Mouse (Mus musculus): ENCODE data around the gene Set. TPM values are rescaled to one million over a fixed set of nuclear protein-coding genes. Genes with fewer than 3 reads are reported as not detected.

Set gene
- polyA plus RNA-seq (2015; fragmentation: Illumina TruSeq; extraction: RNeasy Lipid Tissue Mini Kit (QIAGEN cat#74804); ENCODE audit: low read depth, low replicate concordance) = 242 TPM

DNA sequence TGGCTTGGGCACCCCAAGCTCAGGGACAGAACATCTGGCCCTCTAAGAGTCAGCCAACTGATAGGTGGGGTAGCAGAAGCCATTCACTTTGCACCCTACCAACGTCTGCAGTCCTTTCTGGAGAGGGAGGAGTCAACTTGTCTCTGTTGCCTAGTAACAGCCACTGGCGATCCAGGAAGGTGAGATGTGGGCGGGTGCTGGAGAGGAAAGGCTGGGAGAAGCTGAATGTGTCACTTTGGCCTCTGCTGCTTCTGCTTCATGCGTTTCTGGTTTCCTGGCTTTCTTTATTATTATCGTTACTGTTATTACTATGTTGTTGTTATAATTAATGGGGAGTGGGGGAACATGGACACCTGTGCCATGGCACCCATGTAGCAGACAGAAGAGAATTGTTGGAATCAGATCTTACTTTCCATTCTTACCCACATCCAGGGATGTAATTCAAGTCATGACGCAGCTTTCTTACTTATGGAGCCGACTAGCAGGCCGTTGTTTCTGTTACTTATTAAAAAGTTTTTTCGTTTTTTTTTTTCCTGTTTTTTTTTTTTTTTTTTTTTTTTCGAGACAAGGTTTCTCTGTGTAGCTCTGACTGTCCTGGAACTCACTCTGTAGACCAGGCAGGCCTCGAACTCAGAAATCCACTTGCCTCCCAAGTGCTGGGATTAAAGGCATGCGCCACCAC, at the start of gene Set:
Gene Set, plus strand, starts transcription at position 156 of the 682 bp plus-strand sequence.

DNA sequence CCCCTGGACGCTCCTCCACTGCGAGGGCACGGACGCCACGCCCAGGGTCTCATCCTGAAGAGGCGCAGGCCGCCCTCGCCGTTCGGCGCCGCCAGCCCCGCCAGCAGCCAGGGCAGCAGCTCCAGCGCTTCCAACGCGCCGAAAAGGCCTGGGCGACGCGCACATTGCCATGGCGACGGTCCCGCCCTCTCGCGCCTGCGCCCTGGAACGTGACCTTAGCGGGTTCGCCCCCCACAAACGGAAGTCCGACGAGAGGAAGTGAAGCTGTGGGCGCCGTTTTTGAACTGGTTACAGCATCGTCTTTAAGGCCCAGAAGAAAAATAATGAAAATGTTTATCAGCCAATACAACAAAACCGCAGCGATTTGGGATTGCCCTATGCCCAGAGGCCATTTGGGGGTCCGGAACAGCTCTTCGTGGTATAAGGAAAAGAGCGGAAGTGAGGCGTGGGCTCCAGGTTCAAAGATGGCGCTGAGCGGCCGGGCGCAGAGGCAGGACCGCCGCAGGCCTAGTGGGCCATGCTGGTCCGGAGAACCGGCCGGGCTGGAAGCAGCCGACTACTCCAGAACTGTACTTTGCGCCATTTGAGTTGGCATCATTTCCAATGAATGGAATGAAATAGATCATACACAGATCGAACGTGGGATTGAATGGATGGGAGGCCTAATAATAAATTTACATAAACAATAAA, 8.3 kb upstream of the Set start, which contains the start of gene Wdr34:
Gene Wdr34, minus strand, starts transcription at position 183 of the 690 bp plus-strand sequence.

DNA sequence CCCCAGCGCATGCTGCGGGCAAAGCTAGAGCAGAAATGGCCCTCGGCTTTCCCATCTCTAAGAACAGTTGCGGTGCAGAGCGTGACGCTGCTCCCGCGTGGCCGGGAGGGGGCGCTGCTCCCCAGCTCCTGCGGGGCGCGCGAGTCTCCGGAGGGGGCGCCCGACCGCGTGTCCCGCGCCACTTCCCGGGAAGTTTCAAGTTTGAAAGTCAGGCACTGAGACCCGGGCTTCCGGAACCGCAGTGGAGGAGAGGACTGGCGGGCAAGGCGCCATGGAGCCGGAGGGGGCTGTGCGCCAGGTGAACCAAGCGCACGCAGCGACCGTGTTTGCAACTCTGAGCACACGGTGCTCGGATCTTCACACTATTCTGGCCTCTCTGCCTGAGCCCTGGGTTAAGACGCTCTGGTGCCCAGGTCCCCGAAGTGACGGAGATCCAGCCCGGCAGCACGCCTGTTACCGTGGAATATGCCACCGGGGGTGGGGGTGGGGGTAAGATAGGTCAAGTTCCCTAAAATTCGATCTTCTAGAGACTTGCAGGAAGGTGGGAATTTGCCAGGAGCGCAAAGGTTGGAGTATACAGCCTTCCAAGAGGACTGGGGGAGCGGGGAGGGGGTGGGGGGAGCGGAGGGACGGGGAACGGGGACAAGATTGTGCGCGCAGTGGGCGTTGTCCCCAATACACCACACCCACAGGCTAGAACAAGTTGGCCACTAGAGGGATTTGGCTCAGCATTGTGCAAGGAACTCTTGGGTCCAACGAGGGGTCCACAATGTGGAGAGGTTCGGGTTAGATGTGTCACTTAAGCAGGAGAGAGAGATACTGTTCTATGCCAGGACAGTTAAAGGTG, 20.5 kb downstream of the Set start, which contains the start of gene Pkn3:
Gene Pkn3, plus strand, starts transcription at position 183 of the 847 bp plus-strand sequence.

DNA sequence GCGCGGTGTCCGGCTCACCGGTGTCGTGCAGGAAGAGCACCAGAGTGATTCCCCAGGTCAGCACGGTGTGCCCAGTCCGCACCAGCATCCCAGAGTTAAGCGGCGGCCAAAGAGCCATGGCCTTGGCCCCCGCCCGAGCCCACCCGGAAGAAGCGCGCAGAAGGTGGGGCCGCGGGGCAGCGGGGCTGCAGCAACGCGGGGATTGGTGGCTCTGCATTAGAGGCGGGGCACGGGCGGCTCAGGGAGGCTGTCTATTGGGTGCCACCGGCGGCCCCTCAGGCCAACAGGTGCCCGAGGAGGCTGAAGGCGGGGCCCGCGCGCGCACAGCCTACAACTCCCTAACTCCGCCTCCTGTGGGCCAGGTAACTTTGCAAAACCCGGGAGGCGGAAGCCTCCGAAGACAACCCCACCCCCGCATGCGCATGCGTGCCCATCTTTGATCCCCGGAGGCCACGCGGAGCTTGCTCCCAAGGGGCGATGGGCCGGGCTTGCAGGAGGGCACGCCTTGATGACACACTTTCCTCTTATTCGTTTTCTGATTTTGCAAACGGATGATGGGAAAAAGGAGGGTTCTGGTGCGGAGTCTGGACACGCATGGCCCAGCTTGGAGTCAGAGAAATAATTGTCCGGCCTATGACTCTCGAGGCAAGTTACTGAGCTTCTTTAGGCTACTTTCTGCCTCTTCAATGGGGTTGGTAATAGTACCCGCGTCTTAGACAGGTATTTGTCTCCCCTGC, 36.5 kb downstream of the Set start, which contains the start of gene Zdhhc12:
Gene Zdhhc12, minus strand, starts transcription at position 178 of the 737 bp plus-strand sequence.

Other genes with a start within 250 kb of the Set start
- 79.5 TPM for gene Urm1, start 237.3 kb upstream of the Set start, polyA plus RNA-seq (2015; fragmentation: Illumina TruSeq; extraction: RNeasy Lipid Tissue Mini Kit (QIAGEN cat#74804); ENCODE audit: low read depth, low replicate concordance)
- gene Cercam, start 188.2 kb upstream of the Set start, polyA plus RNA-seq (2015; fragmentation: Illumina TruSeq; extraction: RNeasy Lipid Tissue Mini Kit (QIAGEN cat#74804); ENCODE audit: low read depth, low replicate concordance) = 10.6 TPM
- 74.7 TPM for gene Odf2, start 168.2 kb upstream of the Set start, polyA plus RNA-seq (2015; fragmentation: Illumina TruSeq; extraction: RNeasy Lipid Tissue Mini Kit (QIAGEN cat#74804); ENCODE audit: low read depth, low replicate concordance)
- 46.6 TPM for gene Gle1, start 122.0 kb upstream of the Set start, polyA plus RNA-seq (2015; fragmentation: Illumina TruSeq; extraction: RNeasy Lipid Tissue Mini Kit (QIAGEN cat#74804); ENCODE audit: low read depth, low replicate concordance)
- gene Sptan1, start 91.8 kb upstream of the Set start, polyA plus RNA-seq (2015; fragmentation: Illumina TruSeq; extraction: RNeasy Lipid Tissue Mini Kit (QIAGEN cat#74804); ENCODE audit: low read depth, low replicate concordance) = 440 TPM
- gene Wdr34, start 8.5 kb upstream of the Set start, polyA plus RNA-seq (2015; fragmentation: Illumina TruSeq; extraction: RNeasy Lipid Tissue Mini Kit (QIAGEN cat#74804); ENCODE audit: low read depth, low replicate concordance) = 38.2 TPM
- gene Pkn3, start 20.3 kb downstream of the Set start, polyA plus RNA-seq (2015; fragmentation: Illumina TruSeq; extraction: RNeasy Lipid Tissue Mini Kit (QIAGEN cat#74804); ENCODE audit: low read depth, low replicate concordance) = 1.4 TPM
- 7.5 TPM for gene Zdhhc12, start 36.3 kb downstream of the Set start, polyA plus RNA-seq (2015; fragmentation: Illumina TruSeq; extraction: RNeasy Lipid Tissue Mini Kit (QIAGEN cat#74804); ENCODE audit: low read depth, low replicate concordance)
- gene Zer1, start 67.2 kb downstream of the Set start, polyA plus RNA-seq (2015; fragmentation: Illumina TruSeq; extraction: RNeasy Lipid Tissue Mini Kit (QIAGEN cat#74804); ENCODE audit: low read depth, low replicate concordance) = 100 TPM
- 34.8 TPM for gene Tbc1d13, start 76.4 kb downstream of the Set start, polyA plus RNA-seq (2015; fragmentation: Illumina TruSeq; extraction: RNeasy Lipid Tissue Mini Kit (QIAGEN cat#74804); ENCODE audit: low read depth, low replicate concordance)
- 23.6 TPM for gene Endog, start 114.1 kb downstream of the Set start, polyA plus RNA-seq (2015; fragmentation: Illumina TruSeq; extraction: RNeasy Lipid Tissue Mini Kit (QIAGEN cat#74804); ENCODE audit: low read depth, low replicate concordance)
- gene Spout1, start 121.1 kb downstream of the Set start, polyA plus RNA-seq (2015; fragmentation: Illumina TruSeq; extraction: RNeasy Lipid Tissue Mini Kit (QIAGEN cat#74804); ENCODE audit: low read depth, low replicate concordance) = 42.4 TPM
- gene Kyat1, start 148.5 kb downstream of the Set start, polyA plus RNA-seq (2015; fragmentation: Illumina TruSeq; extraction: RNeasy Lipid Tissue Mini Kit (QIAGEN cat#74804); ENCODE audit: low read depth, low replicate concordance) = 15.7 TPM
- gene Lrrc8a, start 180.3 kb downstream of the Set start, polyA plus RNA-seq (2015; fragmentation: Illumina TruSeq; extraction: RNeasy Lipid Tissue Mini Kit (QIAGEN cat#74804); ENCODE audit: low read depth, low replicate concordance) = 21.0 TPM
- gene Gm28035, start 183.2 kb downstream of the Set start, polyA plus RNA-seq (2015; fragmentation: Illumina TruSeq; extraction: RNeasy Lipid Tissue Mini Kit (QIAGEN cat#74804); ENCODE audit: low read depth, low replicate concordance) = 4.9 TPM
- 26.0 TPM for gene Phyhd1, start 208.8 kb downstream of the Set start, polyA plus RNA-seq (2015; fragmentation: Illumina TruSeq; extraction: RNeasy Lipid Tissue Mini Kit (QIAGEN cat#74804); ENCODE audit: low read depth, low replicate concordance)
- gene Gm28038, start 223.7 kb downstream of the Set start, polyA plus RNA-seq (2015; fragmentation: Illumina TruSeq; extraction: RNeasy Lipid Tissue Mini Kit (QIAGEN cat#74804); ENCODE audit: low read depth, low replicate concordance) = not detected
- 21.6 TPM for gene Dolk, start 229.0 kb downstream of the Set start, polyA plus RNA-seq (2015; fragmentation: Illumina TruSeq; extraction: RNeasy Lipid Tissue Mini Kit (QIAGEN cat#74804); ENCODE audit: low read depth, low replicate concordance)
- gene Nup188, start 229.0 kb downstream of the Set start, polyA plus RNA-seq (2015; fragmentation: Illumina TruSeq; extraction: RNeasy Lipid Tissue Mini Kit (QIAGEN cat#74804); ENCODE audit: low read depth, low replicate concordance) = 8.6 TPM

Measured in brain, adult 10 weeks (tissue).